Mouse (Mus musculus) midbrain, embryonic 13.5 days (tissue): ENCODE results near the gene Tob2. TPM values are rescaled to one million over a fixed set of nuclear protein-coding genes. Genes with fewer than 3 reads are reported as not detected.

Source experiments
- ATAC-seq: fragments of 200-750 bp; cut with Nextera tagmentation; 2 replicates; pipeline ENCODE4 v1.8.0; 2017; ENCODE audit warnings: mild to moderate bottlenecking, moderate TSS enrichment, moderate library complexity
- H3K27ac ChIP-seq: fragments of 300-500 bp; sonication (generic); 2 replicates; pipeline ENCODE4 v1.5.1; 2015; ENCODE audit warnings: inconsistent platforms, mild to moderate bottlenecking, moderate library complexity
- H3K27me3 ChIP-seq: fragments of 300-500 bp; sonication (generic); 2 replicates; pipeline ENCODE4 v1.6.1; 2015; ENCODE audit warnings: mild to moderate bottlenecking, inconsistent platforms
- H3K36me3 ChIP-seq: fragments of 300-500 bp; sonication (generic); 2 replicates; pipeline ENCODE4 v1.6.1; 2015; ENCODE audit warnings: mild to moderate bottlenecking, inconsistent platforms
- H3K4me1 ChIP-seq: fragments of 300-500 bp; sonication (generic); replicated peaks from 2 replicates; pipeline ENCODE4 v1.6.1; 2015; ENCODE audit warnings: inconsistent platforms
- H3K4me2 ChIP-seq: fragments of 300-500 bp; sonication (generic); replicated peaks from 2 replicates; pipeline ENCODE4 v1.6.1; 2015; ENCODE audit warnings: moderate library complexity, mild to moderate bottlenecking, inconsistent platforms
- H3K4me3 ChIP-seq: fragments of 300-500 bp; sonication (generic); replicated peaks from 2 replicates; pipeline ENCODE4 v1.5.1; 2015; ENCODE audit warnings: mild to moderate bottlenecking, inconsistent platforms
- H3K9ac ChIP-seq: fragments of 300-500 bp; sonication (generic); replicated peaks from 2 replicates; pipeline ENCODE4 v1.6.1; 2015; ENCODE audit warnings: mild to moderate bottlenecking, inconsistent platforms
- H3K9me3 ChIP-seq: fragments of 300-500 bp; sonication (generic); 2 replicates; pipeline ENCODE4 v1.6.1; 2016; ENCODE audit warnings: mild to moderate bottlenecking, inconsistent platforms
- WGBS: fragments of 180-500 bp; shearing (Covaris S2); methylation state at CpG from one replicate; pipeline ENCODE4 v1.1.7; 2015; 5-methylcytosine and 5-hydroxymethylcytosine counted together
- polyA plus RNA-seq: library from polyadenylated mRNA; unstranded; fragments of >200 nt; fragmentation: Nextera tagmentation; extraction: Ambion mirVana; gene quantifications from 2 replicates; pipeline ENCODE4 v1.2.1, GENCODE M21; 2015

Gene Tob2
- polyA plus RNA-seq: 16.2 and 17.7 TPM in 2 replicates

DNA sequence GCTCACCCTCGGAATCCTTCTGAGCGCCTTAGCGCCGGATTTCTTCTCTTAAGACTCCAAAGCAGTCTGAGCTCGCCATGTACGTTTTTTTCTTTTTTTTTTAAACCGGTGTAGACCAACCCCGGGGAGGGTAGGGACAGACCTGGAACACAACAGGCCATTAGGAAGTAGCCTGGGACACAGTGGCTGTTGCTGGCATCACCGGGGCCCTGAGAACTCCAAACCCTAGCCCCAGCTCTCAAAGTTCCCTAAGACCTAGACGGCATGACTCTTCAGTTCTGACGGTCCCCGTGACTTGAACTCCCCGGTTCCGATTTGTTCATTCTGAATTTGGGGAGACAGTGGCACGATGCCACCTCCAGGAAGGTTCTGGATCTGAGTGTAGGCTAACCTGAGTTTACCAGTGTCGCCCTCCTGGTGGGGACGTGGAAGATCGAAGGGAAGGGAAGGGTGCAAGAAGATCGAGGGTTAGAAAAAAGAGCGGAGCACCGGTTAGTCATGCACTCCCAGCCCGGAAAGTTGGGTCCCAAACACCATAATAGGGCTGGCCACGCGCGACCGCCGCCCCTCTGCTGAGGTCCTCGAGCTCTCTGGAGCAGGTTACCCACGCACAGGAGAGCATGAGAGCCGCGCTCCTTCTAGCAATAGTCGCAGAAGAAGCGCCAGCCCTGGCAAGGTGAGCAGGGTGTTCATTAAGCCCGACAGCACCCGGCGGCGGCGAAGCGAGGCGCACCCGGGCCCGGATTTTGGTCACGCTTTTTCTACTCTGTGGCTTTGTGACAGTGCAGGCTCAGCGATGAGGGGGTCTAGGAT lies at the start of gene Tob2:
Gene Tob2 (minus strand): TSS at position 280 of the 813 bp plus-strand sequence.
- ATAC-seq: no peak
- Histone ChIP-seq H3K4me2 (peak within 1 kb of the TSS; percentile 96), H3K27me3 (no peaks in the 10 kb centered on the region), H3K9me3 (no peaks in the 10 kb centered on the region), H3K4me1 (peaks cover 48% of the 10 kb centered on the region), H3K36me3 (0 out of 2 replicates have a peak, but pooled peaks cover under 1% of the 10 kb centered on the region), H3K9ac (peak within 1 kb of the TSS; percentile 86), H3K27ac (peak within 1 kb of the TSS; percentile 92), H3K4me3 (peak within 1 kb of the TSS; percentile 94)
- WGBS: under 1% methylated on average over 44 of the region's 44 CpGs

GRCm38 (mm10) chr15:81907953-81908352 lies 49.4 kb upstream of the Tob2 start:
- Histone ChIP-seq H3K9me3 (no peaks in the 10 kb centered on the region), H3K4me3 (no peak overlapping the region), H3K27ac (no peak overlapping the region), H3K36me3 (peaks cover 96% of the 10 kb centered on the region), H3K9ac (no peak overlapping the region), H3K4me1 (no peaks in the 10 kb centered on the region), H3K4me2 (no peak overlapping the region), H3K27me3 (no peaks in the 10 kb centered on the region)
- 93% methylated on average over 8 of the region's 8 CpGs for whole genome bisulfite sequencing
- no peak for ATAC-seq

GRCm38 (mm10) chr15:81904939-81905338 lies 46.3 kb upstream of the Tob2 start:
- no peak overlapping the region for H3K9ac ChIP-seq
- peaks cover 96% of the 10 kb centered on the region for H3K36me3 ChIP-seq
- H3K4me3 ChIP-seq: no peak overlapping the region
- H3K9me3 ChIP-seq: no peaks in the 10 kb centered on the region
- H3K27me3 ChIP-seq: no peaks in the 10 kb centered on the region
- 32% methylated on average over 2 of the region's 2 CpGs for WGBS
- no peaks in the 10 kb centered on the region for H3K4me1 ChIP-seq
- H3K4me2 ChIP-seq: no peak overlapping the region
- ATAC-seq: no peak
- H3K27ac ChIP-seq: no peak overlapping the region

- Histone ChIP-seq H3K36me3 (peaks cover 88% of the 10 kb centered on the region), H3K4me1 (no peaks in the 10 kb centered on the region), H3K27me3 (no peaks in the 10 kb centered on the region), H3K9me3 (no peaks in the 10 kb centered on the region), H3K4me2 (no peak overlapping the region), H3K27ac (no peak overlapping the region), H3K4me3 (no peak overlapping the region), H3K9ac (no peak overlapping the region)
- no peak for ATAC-seq
- WGBS: 96% methylated on average over 2 of the region's 2 CpGs
Measured at GRCm38 (mm10) chr15:81898751-81899150, 40.2 kb upstream of the Tob2 start.

GRCm38 (mm10) chr15:81897607-81898285 lies 39.1 kb upstream of the Tob2 start:
- peaks cover 85% of the 10 kb centered on the region for H3K36me3 ChIP-seq
- no peaks in the 10 kb centered on the region for H3K27me3 ChIP-seq
- no peaks in the 10 kb centered on the region for H3K4me1 ChIP-seq
- H3K9ac ChIP-seq: no peak overlapping the region
- no peak overlapping the region for H3K4me3 ChIP-seq
- WGBS: 94% methylated on average over 5 of the region's 5 CpGs
- no peak overlapping the region for H3K4me2 ChIP-seq
- no peak for ATAC-seq
- no peak overlapping the region for H3K27ac ChIP-seq
- no peaks in the 10 kb centered on the region for H3K9me3 ChIP-seq

DNA sequence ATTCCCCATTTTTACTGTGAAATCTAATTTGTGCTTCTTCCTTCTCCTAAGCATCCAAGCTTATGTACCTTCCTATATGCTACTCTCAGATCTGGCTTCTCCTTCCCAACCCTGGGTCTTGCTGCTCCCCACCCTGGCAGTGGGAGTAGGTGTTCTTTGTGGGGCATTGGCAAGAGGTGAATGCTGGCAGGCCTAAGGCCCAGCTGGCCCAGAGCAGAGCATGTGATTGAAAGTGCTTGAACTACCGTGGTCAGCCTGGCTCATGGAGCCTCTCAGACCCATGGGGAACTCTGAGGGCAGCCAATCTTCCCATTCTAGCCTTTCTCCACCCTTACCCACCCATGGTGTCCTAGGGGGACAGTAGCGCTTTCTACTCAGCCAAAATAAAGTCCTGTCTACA lies 37.8 kb upstream of the Tob2 start:
- 85% methylated on average over 2 of the region's 2 CpGs for WGBS
- no peak overlapping the region for H3K9ac ChIP-seq
- H3K4me3 ChIP-seq: no peak overlapping the region
- no peaks in the 10 kb centered on the region for H3K27me3 ChIP-seq
- no peaks in the 10 kb centered on the region for H3K9me3 ChIP-seq
- H3K4me2 ChIP-seq: no peak overlapping the region
- H3K36me3 ChIP-seq: peaks cover 84% of the 10 kb centered on the region
- ATAC-seq: no peak
- H3K27ac ChIP-seq: no peak overlapping the region
- H3K4me1 ChIP-seq: no peaks in the 10 kb centered on the region

GRCm38 (mm10) chr15:81894002-81894401 lies 35.4 kb upstream of the Tob2 start:
- no peak for ATAC-seq
- 88% methylated on average over 1 of the region's 1 CpGs for WGBS
- H3K9me3 ChIP-seq: no peaks in the 10 kb centered on the region
- no peak overlapping the region for H3K9ac ChIP-seq
- H3K4me2 ChIP-seq: no peak overlapping the region
- H3K4me1 ChIP-seq: no peaks in the 10 kb centered on the region
- H3K36me3 ChIP-seq: peaks cover 87% of the 10 kb centered on the region
- no peaks in the 10 kb centered on the region for H3K27me3 ChIP-seq
- H3K4me3 ChIP-seq: no peak overlapping the region
- H3K27ac ChIP-seq: no peak overlapping the region

DNA sequence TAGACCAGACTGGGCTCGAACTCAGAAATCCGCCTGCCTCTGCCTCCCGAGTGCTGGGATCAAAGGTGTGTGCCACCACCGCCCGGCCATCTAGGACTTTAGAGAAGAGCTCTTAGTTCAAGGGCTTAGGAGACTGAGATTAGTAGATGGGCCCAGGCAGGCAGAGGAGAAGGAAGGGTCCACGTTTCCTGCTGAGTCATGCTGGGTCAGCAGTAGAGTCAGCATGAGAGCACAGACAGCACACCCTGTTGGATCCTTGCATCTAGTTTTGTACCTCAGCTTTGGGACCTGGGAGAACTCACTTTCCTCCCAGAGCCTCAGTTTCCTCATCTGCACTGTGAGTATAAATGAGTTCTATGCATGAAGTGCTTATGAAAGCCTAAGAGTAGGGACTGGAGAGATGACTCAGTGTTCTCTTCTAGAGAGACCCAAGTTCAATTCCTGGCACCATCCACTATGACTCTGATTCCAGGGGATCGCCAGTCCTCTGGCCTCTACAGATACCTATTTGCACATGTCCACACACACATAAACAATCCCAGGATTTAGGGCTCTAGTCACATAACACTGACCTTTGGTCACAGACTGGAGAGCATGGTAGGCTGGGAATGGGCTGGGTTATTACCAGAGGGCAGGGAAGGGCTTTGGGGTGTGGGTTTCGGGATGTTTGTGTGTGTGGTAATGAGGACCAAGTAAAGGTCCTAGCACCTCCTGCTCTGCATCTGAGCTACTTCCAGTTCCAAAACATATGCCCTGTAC lies 33.4 kb upstream of the Tob2 start:
- no peaks in the 10 kb centered on the region for H3K4me1 ChIP-seq
- no peak for ATAC-seq
- H3K4me2 ChIP-seq: no peak overlapping the region
- peaks cover 79% of the 10 kb centered on the region for H3K36me3 ChIP-seq
- H3K27ac ChIP-seq: no peak overlapping the region
- no peak overlapping the region for H3K9ac ChIP-seq
- no peaks in the 10 kb centered on the region for H3K27me3 ChIP-seq
- 91% methylated on average over 8 of the region's 8 CpGs for WGBS
- no peaks in the 10 kb centered on the region for H3K9me3 ChIP-seq
- H3K4me3 ChIP-seq: no peak overlapping the region

DNA sequence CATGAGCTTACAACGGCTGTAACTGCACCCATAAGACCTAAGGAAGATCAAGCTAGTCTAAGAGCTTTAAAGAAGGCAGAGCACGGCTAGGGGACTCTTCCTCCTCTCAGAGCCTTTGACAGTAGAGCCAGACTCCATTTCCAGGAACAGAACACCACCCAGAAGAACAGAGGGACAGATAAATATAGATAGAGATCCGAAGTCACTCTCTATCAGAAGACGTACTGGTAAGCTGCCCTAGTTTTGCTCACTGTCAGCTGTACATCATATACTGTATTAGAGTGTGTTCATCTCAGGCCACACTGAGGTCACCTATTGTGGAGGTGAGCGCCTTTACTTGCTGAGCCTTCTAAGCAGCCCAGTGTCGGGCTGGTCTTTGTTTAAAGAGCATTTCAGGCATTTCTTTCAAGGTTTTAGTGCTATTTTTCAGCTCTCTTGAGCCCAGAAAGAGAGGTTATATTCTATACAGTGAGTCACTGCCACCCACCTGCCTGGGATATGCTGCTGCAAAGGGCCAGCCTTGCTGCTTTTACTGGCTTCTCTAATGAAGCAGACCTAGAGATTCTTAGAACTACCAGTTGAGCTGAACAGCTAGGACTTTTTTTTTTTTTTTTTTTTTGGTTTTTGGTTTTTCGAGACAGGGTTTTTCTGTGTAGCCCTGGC lies 32.7 kb upstream of the Tob2 start:
- Histone ChIP-seq H3K9ac (no peak overlapping the region), H3K9me3 (no peaks in the 10 kb centered on the region), H3K4me3 (no peak overlapping the region), H3K27me3 (no peaks in the 10 kb centered on the region), H3K4me1 (no peaks in the 10 kb centered on the region), H3K4me2 (no peak overlapping the region), H3K36me3 (peaks cover 72% of the 10 kb centered on the region), H3K27ac (no peak overlapping the region)
- WGBS: 93% methylated on average over 7 of the region's 7 CpGs
- ATAC-seq: no peak

GRCm38 (mm10) chr15:81889175-81889574 lies 30.6 kb upstream of the Tob2 start:
- 97% methylated on average over 7 of the region's 7 CpGs for WGBS
- Histone ChIP-seq H3K4me1 (no peaks in the 10 kb centered on the region), H3K9me3 (no peaks in the 10 kb centered on the region), H3K4me3 (no peak overlapping the region), H3K9ac (no peak overlapping the region), H3K4me2 (no peak overlapping the region), H3K36me3 (peaks cover 54% of the 10 kb centered on the region), H3K27me3 (no peaks in the 10 kb centered on the region), H3K27ac (no peak overlapping the region)
- no peak for ATAC-seq

DNA sequence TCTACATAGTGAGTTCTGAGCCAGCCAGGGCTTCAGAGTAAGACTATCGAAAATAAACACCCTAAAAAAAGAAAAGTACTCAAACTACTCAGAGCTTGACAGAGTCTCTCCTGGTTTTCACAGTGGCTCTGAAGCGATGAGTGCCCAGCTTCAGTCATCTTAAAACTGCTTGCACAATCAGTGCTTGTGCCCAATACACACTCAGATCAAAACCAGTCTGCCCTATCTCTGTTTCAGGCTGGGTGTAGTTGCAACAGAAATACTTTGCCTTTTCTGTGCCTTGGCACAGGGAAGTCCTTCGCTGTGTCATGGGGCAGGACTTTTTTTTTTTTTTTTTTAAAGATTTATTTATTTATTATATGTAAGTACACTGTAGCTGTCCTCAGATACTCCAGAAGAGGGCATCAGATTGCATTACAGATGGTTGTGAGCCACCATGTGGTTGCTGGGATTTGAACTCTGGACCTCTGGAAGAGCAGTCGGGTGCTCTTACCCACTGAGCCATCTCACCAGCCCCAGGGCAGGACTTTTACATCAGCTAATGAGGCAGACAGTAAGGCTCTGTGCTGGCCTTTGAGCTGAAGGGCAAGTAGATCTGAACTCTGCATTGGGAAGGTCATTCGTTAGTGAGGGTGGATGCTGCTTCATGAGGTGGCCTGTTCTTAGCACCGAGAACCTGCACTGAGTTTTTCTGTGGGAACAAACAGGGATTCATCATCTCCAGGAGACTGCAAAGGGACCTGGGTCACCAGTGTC lies 28.4 kb upstream of the Tob2 start:
- H3K27me3 ChIP-seq: no peaks in the 10 kb centered on the region
- no peak overlapping the region for H3K4me3 ChIP-seq
- no peak for ATAC-seq
- H3K9ac ChIP-seq: no peak overlapping the region
- WGBS: 93% methylated on average over 6 of the region's 6 CpGs
- H3K36me3 ChIP-seq: peaks cover 38% of the 10 kb centered on the region
- no peak overlapping the region for H3K4me2 ChIP-seq
- no peaks in the 10 kb centered on the region for H3K9me3 ChIP-seq
- no peaks in the 10 kb centered on the region for H3K4me1 ChIP-seq
- no peak overlapping the region for H3K27ac ChIP-seq
